Mouse (Mus musculus): ENCODE results near the gene Rpl18. TPM values are rescaled to one million over a fixed set of nuclear protein-coding genes. Genes with fewer than 3 reads are reported as not detected.
A peak's percentile ranks its signal among the peaks of the same experiment; 100 is the strongest.

Rpl18 gene
- polyA plus RNA-seq, 1 experiment from 2014 or later = 893 TPM

- Histone ChIP-seq H3K4me3 (ENCODE audit: low read depth, low read length) (no peak overlapping the region), H3K27me3 (ENCODE audit: control insufficient read depth, insufficient read depth, low read length) (no peaks in the 10 kb centered on the region), H3K9me3 (ENCODE audit: control insufficient read depth, low read length) (no peaks in the 10 kb centered on the region), H3K9ac (ENCODE audit: low read length) (no peak overlapping the region), H3K4me1 (replicated peaks; ENCODE audit: control insufficient read depth, insufficient read depth) (peaks cover 8% of the 10 kb centered on the region; the same call in 1 of the 2 replicates), H3K27ac (replicated peaks) (no peak overlapping the region; the same call in 1 of the 2 replicates), H3K36me3 (ENCODE audit: control insufficient read depth, insufficient read depth, low read length) (no peaks in the 10 kb centered on the region), H3K4me2 (replicated peaks; ENCODE audit: low read depth) (no peak overlapping the region)
- no peak for DNase-seq (ENCODE audit: low spot score)
- WGBS = 88% methylated on average over 17 of the region's 17 CpGs
- TF ChIP-seq EP300 (optimal IDR thresholded peaks at IDR 0.05) (no peak), CTCF (IDR thresholded peaks at IDR 0.05; ENCODE audit: low read depth) (no peak)
- no peak for ATAC-seq (ENCODE audit: low FRiP score, low TSS enrichment)
These were observed 12.3 kb upstream of the Rpl18 start for GRCm38 (mm10) chr7:45702809-45703520.

- 27% methylated on average over 12 of the region's 12 CpGs for WGBS
- Histone ChIP-seq H3K4me2 (replicated peaks; ENCODE audit: low read depth) (peak overlapping the region; percentile 66), H3K9me3 (ENCODE audit: control insufficient read depth, low read length) (no peaks in the 10 kb centered on the region), H3K4me3 (ENCODE audit: low read depth, low read length) (peak overlapping the region; percentile 38; the same call in 1 of the 2 replicates), H3K36me3 (ENCODE audit: control insufficient read depth, insufficient read depth, low read length) (no peaks in the 10 kb centered on the region), H3K27ac (replicated peaks) (peak overlapping the region; percentile 89), H3K9ac (ENCODE audit: low read length) (peak overlapping the region; percentile 61; the same call in 1 of the 2 replicates), H3K27me3 (ENCODE audit: control insufficient read depth, insufficient read depth, low read length) (no peaks in the 10 kb centered on the region), H3K4me1 (replicated peaks; ENCODE audit: control insufficient read depth, insufficient read depth) (peaks cover 13% of the 10 kb centered on the region; the same call in 1 of the 2 replicates)
- TF ChIP-seq CTCF (IDR thresholded peaks at IDR 0.05; ENCODE audit: low read depth) (no peak), EP300 (optimal IDR thresholded peaks at IDR 0.05) (no peak)
- DNase-seq (ENCODE audit: low spot score) (no peak), ATAC-seq (ENCODE audit: low FRiP score, low TSS enrichment) (no peak)
These were observed 11.7 kb upstream of the Rpl18 start for GRCm38 (mm10) chr7:45703521-45704033.

- Histone ChIP-seq H3K9me3 (ENCODE audit: control insufficient read depth, low read length) (no peaks in the 10 kb centered on the region), H3K36me3 (ENCODE audit: control insufficient read depth, insufficient read depth, low read length) (no peaks in the 10 kb centered on the region), H3K9ac (ENCODE audit: low read length) (peak overlapping the region; percentile 61), H3K4me3 (ENCODE audit: low read depth, low read length) (peak overlapping the region; percentile 38), H3K4me1 (replicated peaks; ENCODE audit: control insufficient read depth, insufficient read depth) (peaks cover 18% of the 10 kb centered on the region; the same call in 1 of the 2 replicates), H3K4me2 (replicated peaks; ENCODE audit: low read depth) (peak overlapping the region; percentile 66), H3K27me3 (ENCODE audit: control insufficient read depth, insufficient read depth, low read length) (no peaks in the 10 kb centered on the region), H3K27ac (replicated peaks) (peak overlapping the region; percentile 89)
- DNase-seq (ENCODE audit: low spot score) (peak; percentile 75), ATAC-seq (ENCODE audit: low FRiP score, low TSS enrichment) (peak; percentile 61)
- under 1% methylated on average over 13 of the region's 13 CpGs for WGBS
- TF ChIP-seq EP300 (optimal IDR thresholded peaks at IDR 0.05) = peak; percentile 19
- TF ChIP-seq CTCF (IDR thresholded peaks at IDR 0.05; ENCODE audit: low read depth) = no peak
These were observed 11.2 kb upstream of the Rpl18 start for GRCm38 (mm10) chr7:45704046-45704559.

GRCm38 (mm10) chr7:45704730-45705442 is 10.4 kb upstream of the Rpl18 start, which contains the start of gene Dbp:
Gene Dbp, plus strand, starts transcription at chr7:45705088.
- Histone ChIP-seq H3K36me3 (ENCODE audit: control insufficient read depth, insufficient read depth, low read length) (peaks cover 1% of the 10 kb centered on the region; the same call in 1 of the 2 replicates), H3K9me3 (ENCODE audit: control insufficient read depth, low read length) (no peaks in the 10 kb centered on the region), H3K4me3 (ENCODE audit: low read depth, low read length) (peak within 1 kb of the TSS; percentile 65), H3K27ac (replicated peaks) (peak within 1 kb of the TSS; percentile 96), H3K9ac (ENCODE audit: low read length) (peak within 1 kb of the TSS; percentile 91), H3K27me3 (ENCODE audit: control insufficient read depth, insufficient read depth, low read length) (no peaks in the 10 kb centered on the region), H3K4me1 (replicated peaks; ENCODE audit: control insufficient read depth, insufficient read depth) (peaks cover 18% of the 10 kb centered on the region; the same call in 1 of the 2 replicates), H3K4me2 (replicated peaks; ENCODE audit: low read depth) (peak within 1 kb of the TSS; percentile 99)
- WGBS = 0% methylated on average over 35 of the region's 36 CpGs
- DNase-seq (ENCODE audit: low spot score) (peak; percentile 99), ATAC-seq (ENCODE audit: low FRiP score, low TSS enrichment) (peak; percentile 81)
- TF ChIP-seq EP300 (optimal IDR thresholded peaks at IDR 0.05) (no peak), CTCF (IDR thresholded peaks at IDR 0.05; ENCODE audit: low read depth) (no peak)

- peak; percentile 1 for ATAC-seq (ENCODE audit: low FRiP score, low TSS enrichment)
- H3K9ac ChIP-seq (ENCODE audit: low read length) = peak overlapping the region; percentile 91
- H3K4me3 ChIP-seq (ENCODE audit: low read depth, low read length) = peak overlapping the region; percentile 65
- peaks cover 6% of the 10 kb centered on the region; the same call in 1 of the 2 replicates for H3K36me3 ChIP-seq (ENCODE audit: control insufficient read depth, insufficient read depth, low read length)
- DNase-seq (ENCODE audit: low spot score) = no peak
- no peak; the same call in 1 of the 2 replicates for TF ChIP-seq CTCF (IDR thresholded peaks at IDR 0.05; ENCODE audit: low read depth)
- no peak for TF ChIP-seq EP300 (optimal IDR thresholded peaks at IDR 0.05)
- peak overlapping the region; percentile 99 for H3K4me2 ChIP-seq (replicated peaks; ENCODE audit: low read depth)
- under 1% methylated on average over 21 of the region's 21 CpGs for WGBS
- H3K9me3 ChIP-seq (ENCODE audit: control insufficient read depth, low read length) = no peaks in the 10 kb centered on the region
- H3K27ac ChIP-seq (replicated peaks) = peak overlapping the region; percentile 96
- peaks cover 15% of the 10 kb centered on the region; the same call in 1 of the 2 replicates for H3K4me1 ChIP-seq (replicated peaks; ENCODE audit: control insufficient read depth, insufficient read depth)
- H3K27me3 ChIP-seq (ENCODE audit: control insufficient read depth, insufficient read depth, low read length) = no peaks in the 10 kb centered on the region
These were observed 9.8 kb upstream of the Rpl18 start for GRCm38 (mm10) chr7:45705443-45705864.

Measured in stomach, postnatal 0 days (tissue).